Mouse (Mus musculus) liver, adult (tissue): ENCODE results near the gene Gm12216.
A peak's percentile ranks its signal among the peaks of the same experiment; 100 is the strongest.

Experiments used
- GATA4 ChIP-seq: IDR thresholded peaks from 2 replicates; pipeline ENCODE4 v1.6.1; 2014; ENCODE audit warnings: mild to moderate bottlenecking, low read length; ENCODE audit not compliant: insufficient replicate concordance

The Gm12216 gene

DNA sequence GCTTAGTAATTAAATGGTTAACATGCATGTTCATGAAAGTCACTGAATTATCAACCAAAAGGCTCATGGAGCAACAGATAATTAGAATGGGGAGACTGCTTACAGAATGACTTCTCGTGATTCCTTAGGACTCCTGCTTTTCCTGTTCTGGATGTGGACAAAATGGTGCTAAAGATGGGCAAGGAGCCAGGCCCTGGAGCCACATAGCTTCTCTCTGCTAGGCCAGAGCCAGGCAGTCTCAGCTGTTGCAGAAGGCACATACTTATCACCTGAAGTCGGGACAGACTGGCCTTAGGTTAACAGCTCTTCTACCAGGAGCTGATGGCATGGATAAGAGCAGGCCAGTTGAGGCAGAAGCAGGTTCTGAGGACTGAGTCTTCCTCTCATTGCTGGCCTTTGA, 48.3 kb downstream of the Gm12216 start:
- TF ChIP-seq GATA4 = no peak

DNA sequence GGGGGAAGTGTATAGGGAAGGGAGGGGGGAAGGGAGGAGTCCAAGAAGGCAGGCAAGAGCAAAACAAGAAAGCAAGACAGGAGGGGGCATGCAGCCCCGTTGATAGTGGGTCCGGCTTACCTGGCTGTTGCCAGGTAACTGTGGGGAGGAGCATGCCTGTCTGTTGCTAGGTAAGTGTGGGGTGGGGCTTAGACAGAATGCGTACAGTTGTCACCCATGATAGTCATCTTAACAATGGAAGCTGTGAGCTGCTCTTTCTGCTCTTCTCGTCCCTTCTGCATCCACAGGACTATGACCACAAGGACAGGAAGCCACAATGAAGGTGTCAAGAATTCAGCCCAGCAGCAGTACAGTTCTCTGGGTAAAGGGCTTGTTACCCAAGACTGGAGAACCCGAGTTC, 48.9 kb downstream of the Gm12216 start:
- no peak for TF ChIP-seq GATA4

DNA sequence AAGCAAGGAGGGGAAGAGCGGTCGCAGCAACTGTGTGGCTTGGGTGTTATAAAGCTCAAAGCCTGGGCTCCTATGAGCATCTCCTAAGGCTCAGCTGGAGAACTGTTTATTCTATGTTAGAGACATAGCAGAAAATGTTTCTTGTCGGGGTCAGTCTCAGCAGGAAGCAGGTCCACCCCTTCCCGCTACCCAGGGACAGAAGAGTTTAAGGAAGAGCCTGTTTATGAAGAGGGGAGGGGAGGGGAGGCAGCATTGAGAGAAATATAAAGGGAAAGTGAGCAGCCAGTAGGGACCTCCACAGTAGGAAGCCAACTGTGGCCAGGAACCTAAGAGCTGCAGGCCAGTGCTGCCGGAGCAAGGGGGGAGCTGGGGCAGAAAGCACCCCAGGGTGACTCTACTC, 49.7 kb downstream of the Gm12216 start:
- TF ChIP-seq GATA4 = no peak

DNA sequence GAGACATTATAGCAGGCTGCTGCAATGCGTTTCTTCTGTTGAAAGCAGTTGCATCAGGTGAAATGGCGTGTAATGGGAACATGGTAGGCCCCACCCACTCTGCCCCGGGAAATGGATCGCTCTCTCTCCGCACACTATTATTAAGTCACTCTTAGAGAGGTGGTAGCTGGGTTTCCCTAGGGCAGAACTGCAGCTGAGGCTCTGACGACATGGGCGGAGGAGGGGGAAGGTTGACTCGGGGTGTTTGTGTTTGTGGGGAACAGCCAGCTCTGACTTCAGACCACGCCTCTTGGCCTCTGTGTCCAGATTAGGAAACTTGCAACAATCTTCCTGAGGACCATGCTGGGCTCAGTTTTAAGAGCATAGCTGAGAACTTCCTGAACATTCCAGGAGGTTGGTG, 53.3 kb downstream of the Gm12216 start:
- peak; percentile 28; the same call in 1 of the 2 replicates for TF ChIP-seq GATA4

DNA sequence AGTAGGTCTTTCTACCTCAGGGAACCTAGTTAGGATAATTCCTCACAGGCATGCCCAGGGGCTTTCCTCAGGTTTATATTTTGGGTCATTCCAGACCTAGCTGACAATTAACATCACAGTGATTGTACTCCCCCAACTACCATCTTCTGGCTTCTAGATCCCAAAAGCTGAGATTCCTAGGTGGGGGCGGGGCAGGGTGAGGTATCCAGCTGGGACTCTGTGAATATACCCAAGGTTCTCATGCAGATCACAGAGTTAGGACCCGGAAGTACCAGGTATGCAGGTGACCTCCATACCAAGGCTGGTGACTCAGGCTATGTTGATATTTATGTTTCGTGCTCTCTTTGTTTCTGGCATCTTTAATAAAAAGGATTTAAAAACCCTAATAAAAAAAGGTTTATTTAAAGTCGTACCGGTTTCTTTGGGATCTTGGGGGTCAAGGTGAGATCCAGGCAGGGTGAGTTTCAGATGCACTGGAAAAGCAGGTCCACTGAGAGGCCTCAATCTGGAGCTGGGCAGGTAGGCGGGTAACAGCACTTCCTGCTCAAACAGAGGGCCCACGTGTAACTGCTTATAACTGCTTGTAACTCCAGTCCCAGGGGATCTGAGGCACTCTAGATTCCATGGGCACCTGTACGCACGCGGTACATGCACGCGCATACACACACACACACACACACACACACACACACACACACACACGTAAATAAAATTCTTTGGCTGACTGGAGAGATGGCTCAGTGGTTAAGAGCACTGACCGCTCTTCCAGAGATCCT, 54.3 kb downstream of the Gm12216 start:
- no peak for TF ChIP-seq GATA4

DNA sequence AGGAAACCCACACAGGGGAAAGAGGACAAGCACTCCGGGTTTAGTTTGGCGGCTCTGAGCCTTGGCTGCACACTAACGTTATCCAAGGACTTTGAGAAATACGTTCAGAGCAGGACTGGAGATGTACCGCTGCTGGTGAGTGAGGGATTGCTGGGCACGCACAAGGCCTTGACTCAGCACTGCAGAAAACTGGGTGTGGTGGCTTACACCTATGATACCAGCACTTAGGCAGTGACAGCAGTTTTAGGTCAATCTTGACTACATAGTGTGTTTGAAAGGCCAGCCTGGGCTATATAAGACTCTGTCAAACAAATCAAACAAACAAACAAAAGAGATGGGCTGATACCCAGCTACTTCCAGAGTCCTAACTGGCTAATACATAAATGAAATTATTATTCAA, 55.6 kb downstream of the Gm12216 start:
- no peak for TF ChIP-seq GATA4

DNA sequence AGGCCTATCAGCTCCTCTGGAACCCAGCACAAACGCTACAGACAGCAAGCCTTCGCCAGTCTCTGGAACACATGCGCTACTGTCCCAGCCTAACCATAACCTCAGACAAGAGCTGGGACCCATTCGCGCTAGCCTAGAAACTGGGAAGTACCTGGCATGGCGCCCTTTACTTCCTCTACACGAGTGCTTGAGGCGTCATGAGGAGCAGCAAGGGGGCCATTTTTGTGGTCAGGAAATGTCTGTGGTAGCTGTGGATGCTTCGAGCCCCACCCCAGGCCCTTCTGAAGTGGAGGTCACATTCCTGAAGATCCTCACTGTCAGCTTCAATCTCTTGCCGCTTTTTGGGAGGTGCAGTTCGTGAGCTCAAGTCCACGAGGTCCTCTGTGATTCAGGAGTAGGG, 56.0 kb downstream of the Gm12216 start:
- no peak for TF ChIP-seq GATA4

DNA sequence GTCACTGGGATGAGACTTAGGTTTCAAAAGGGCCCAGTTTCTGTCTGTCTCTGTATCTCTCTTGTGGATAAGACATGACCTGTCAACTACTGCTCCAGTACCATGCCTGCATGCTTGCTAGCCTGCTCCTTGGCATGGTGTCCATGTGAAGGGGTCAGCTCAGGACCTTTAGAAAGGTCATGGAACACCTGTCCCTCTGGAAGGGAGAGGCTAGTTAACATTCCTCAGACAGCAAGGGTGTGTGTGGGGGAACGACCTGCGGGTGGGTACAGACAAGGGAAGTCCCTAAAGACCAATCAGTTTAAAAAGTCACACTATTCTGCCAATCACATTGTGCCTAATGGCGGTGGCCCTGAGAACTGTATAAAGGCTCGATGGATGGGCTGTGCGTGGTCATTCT, 58.1 kb downstream of the Gm12216 start:
- no peak for TF ChIP-seq GATA4

DNA sequence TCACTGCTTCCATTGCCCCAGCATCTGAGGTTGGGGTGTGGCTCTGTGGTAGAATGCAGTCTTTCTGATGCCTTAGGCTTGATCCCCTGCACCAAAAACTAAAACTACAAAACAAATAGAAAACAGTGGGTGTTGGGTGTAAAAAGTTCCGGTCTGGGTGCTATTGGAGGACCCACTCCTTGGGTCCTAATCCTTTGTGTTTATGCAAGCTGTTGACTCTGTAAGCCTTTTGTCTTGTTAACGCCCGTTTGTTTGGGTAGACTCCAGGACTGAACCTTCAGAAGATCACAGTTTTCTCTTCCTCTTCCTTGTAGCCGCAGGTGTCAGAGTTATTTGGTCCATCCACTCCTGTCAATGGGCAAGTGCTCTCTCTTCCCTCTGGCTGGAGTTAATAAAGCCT, 59.0 kb downstream of the Gm12216 start:
- TF ChIP-seq GATA4 = no peak

DNA sequence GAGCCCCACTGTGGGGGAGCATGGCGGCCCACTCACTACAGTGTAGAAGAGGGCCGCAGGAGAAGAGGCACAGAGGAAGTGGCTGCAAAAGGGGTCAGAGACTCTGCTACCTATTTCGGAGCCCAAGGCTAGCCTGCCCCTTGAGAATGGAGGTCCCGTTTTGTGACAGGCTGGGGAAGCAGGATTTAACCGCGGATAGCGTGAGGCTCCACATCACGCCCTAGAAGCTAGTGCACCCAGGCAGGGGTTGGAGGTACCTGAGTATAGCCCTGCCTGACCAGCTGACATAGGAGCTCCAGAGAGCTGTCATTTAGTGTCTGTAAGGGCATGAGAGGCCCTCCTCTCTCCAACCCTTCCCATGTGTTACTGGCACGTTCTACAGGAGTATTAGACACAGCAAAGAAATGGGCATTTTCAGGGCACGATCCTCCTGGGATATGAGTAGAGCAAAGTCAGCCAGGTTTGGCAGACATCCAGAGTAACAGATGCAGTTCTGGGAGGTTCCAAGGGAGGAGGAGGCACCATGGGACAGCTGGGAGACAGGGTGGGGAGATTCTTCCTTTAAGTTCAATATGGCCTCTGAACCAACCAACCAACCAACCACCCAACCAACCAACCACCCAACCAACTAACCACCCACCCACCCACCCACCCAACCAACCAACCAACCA, 60.9 kb downstream of the Gm12216 start:
- TF ChIP-seq GATA4 = no peak

DNA sequence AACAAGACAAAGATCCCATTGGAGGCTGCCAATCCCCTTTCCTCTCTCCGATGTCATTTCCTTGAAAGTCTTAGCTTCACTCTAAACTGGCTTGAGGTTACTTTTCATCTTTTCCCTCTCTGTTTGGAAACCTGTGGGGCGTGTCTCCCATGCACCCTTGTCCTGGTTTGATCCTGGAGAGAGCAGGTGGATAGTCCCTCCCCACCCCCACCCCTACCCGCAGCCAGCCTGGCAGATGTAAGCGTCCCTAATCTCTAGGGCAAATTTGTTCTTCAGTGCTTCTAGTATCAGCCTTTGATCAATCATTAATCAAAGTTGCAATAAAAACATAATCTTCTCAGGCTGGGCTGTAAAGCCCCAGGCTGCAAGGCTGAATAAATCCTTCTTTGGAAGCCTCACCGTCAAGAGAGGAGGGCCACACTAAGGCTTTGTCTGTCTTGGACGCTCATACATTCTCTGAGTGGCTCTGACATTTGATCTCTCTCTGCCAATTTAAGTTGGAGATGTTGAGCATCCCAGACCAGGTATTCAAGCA, 61.6 kb downstream of the Gm12216 start:
- no peak for TF ChIP-seq GATA4

DNA sequence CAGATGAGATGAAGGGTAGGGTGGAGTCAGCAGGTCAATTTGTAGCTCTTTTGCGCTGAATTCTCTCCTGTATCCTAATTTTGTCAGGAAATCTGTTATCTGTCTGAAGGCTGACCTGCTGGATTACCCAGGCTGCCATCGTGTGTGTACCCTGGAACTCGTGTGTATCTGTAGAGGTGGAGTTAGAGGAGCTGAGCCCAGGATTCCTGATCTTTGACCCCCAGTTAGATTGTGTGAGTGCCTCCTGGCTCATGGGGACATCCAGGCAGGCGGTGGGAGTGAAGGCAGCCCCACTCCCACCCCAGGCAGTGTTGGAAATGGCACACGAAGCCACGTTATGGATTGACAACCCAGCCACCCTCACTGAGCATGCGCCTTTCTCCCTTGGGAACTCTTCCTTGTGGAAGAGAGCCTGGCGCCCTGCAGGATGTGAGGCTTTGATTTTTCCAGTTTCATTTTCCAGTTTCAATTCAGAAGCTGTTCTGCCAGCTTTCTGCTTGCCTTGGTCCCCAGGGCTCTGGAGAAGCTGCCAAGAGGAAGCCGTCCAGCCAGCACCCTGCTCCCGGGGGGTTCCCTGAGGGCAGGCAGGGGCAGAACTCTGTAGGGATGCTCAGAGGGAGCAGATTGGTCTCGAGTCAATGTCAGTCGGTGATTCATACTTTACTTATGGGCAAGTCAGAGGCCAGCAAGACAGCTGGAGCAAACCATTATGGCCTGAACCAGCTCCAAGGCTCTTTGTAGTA, 62.5 kb downstream of the Gm12216 start:
- TF ChIP-seq GATA4 = peak; percentile 34; the same call in 1 of the 2 replicates

DNA sequence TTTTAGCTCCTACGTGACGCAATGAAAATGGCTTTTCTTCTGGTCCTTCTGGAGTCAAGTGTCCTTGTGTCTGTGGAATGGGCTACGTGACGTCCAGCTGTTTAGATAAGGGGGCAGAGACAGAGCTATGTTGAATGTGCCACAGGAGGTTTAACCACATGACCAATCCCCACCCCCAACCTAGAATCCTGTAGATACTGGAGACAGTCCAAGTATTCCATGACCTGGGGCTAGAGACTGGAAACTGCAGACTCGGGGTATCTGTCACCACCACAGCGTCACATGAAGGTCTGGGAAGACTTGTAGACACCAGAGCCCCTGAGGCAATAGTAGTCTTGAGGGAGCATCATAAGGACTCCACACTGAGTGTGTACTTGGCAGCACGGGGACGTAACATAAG, 63.2 kb downstream of the Gm12216 start:
- no peak for TF ChIP-seq GATA4

DNA sequence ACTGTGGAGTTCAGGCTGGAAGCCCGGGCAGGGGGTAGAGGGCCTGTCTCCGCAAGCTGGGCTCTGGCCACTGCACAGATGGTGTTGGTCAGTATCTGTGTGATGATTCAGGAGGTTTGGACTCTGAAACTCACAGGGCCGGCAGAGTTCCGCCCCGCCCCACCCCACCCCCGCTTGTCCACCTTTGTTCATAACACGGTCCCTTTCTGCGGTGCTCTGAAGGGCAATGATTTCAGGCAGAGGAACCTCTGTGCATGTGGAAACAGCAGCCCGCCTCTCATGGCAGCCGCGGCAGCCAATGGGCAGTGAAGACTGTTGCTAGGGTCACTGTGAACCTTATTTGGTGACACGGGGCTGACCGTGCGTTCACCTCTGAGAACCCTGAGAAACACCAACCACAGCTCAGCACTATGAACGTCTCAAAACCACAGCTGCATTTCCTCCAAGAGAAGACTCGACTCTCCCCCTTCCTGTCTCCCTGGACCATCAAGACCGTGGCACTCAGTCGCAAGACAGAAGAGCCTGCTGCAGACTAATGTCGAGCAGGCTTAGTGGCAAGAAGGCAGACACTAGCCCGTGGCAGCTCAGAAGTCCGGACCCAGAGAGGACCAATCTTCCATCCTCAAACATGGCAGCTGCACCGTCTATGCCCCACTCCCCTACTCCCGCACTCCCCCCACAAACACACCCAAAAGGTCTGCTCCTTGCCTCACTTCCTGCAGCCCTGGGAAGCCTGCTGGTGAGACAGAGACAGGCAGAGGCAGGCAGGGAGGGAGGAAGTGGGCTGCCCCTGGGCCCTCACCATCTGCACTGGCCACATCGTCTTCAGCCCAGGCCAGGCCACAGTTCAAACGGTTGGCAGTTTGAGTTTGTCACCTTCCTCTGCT, 64.1 kb downstream of the Gm12216 start:
- no peak for TF ChIP-seq GATA4

DNA sequence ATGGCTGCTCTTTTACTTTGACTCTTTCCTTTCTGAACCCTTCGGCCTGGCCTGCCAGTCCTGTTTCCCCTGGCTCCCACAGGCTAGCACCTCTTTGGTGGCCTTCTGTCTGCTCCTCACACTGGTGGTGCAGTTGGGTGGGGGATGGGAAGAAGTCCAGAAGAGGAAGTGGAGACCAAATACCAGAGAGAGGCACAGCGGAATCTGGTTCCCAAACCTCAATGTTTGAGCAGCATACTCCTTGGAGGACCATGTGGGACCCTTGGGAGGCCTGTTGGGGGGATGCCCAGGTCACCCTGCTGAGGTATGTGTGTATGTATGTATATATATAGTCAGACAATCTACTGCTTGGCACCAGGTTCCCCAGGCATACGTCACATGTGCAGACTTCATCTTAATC, 65.0 kb downstream of the Gm12216 start:
- TF ChIP-seq GATA4 = no peak
